Mouse (Mus musculus): Measurements from ENCODE around the gene Celsr1. TPM values are rescaled to one million over a fixed set of nuclear protein-coding genes. Genes with fewer than 3 reads are reported as not detected.

The Celsr1 gene
- polyA plus RNA-seq, 1 experiment from 2014 or later: 1.1 TPM

DNA sequence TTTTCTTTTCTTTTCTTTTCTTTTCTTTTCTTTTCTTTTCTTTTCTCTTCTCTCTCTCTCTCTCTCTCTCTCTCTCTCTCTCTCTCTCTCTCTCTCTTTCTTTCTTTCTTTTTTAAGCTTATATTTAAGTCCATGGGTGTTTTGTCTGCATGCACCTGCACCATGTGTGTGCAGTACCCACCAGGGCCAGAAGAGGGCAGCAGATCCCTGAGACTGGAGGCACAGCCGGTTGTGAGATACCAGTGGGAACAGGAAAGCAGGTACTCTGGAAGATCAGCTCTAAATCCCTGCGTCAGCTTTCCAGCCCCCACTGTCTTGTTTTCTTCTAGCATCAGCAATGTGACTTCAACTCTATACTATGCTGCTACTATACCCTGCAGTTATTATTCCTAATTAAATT lies 120.0 kb downstream of the Celsr1 start:
- WGBS: 29% methylated on average over 2 of the region's 2 CpGs
- Histone ChIP-seq H3K9me3 (replicated peaks; ENCODE audit: control insufficient read depth, low read length, poor library complexity, severe bottlenecking) (no peaks in the 10 kb centered on the region), H3K27me3 (ENCODE audit: control insufficient read depth, insufficient read depth, low read depth, low read length) (no peaks in the 10 kb centered on the region), H3K4me1 (ENCODE audit: control insufficient read depth, insufficient read depth, low read length) (no peaks in the 10 kb centered on the region), H3K4me3 (ENCODE audit: low read depth, low read length) (no peak overlapping the region), H3K9ac (ENCODE audit: low read depth, low read length) (no peak overlapping the region), H3K4me2 (ENCODE audit: low read length) (no peak overlapping the region), H3K36me3 (ENCODE audit: control insufficient read depth, insufficient read depth, low read length) (no peaks in the 10 kb centered on the region), H3K27ac (ENCODE audit: low read length) (no peak overlapping the region)
- no peak for ATAC-seq

DNA sequence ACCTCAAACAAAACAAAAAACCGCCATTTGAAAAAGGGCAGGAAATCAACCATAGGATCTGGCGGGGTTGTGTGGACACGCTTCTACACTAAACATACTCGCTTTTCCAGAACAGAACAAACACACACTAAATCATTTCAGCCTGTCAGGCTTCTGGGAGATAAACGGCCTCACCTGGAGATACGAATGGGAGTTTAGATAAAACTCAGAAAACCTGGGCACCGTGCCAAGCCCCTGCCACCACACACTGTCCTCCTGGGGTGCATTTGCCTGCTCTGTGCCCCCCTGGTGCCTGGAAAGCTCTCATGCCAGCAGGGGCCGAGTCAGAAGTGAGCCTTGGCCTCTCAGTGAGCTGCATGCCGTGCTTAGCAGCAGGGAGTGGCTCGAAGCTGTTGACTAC lies 123.6 kb downstream of the Celsr1 start:
- H3K4me2 ChIP-seq (ENCODE audit: low read length): no peak overlapping the region
- H3K9ac ChIP-seq (ENCODE audit: low read depth, low read length): no peak overlapping the region
- H3K4me1 ChIP-seq (ENCODE audit: control insufficient read depth, insufficient read depth, low read length): no peaks in the 10 kb centered on the region
- ATAC-seq: no peak
- H3K9me3 ChIP-seq (replicated peaks; ENCODE audit: control insufficient read depth, low read length, poor library complexity, severe bottlenecking): no peaks in the 10 kb centered on the region
- H3K36me3 ChIP-seq (ENCODE audit: control insufficient read depth, insufficient read depth, low read length): no peaks in the 10 kb centered on the region
- 57% methylated on average over 10 of the region's 10 CpGs for whole genome bisulfite sequencing
- H3K27ac ChIP-seq (ENCODE audit: low read length): no peak overlapping the region
- no peaks in the 10 kb centered on the region for H3K27me3 ChIP-seq (ENCODE audit: control insufficient read depth, insufficient read depth, low read depth, low read length)
- H3K4me3 ChIP-seq (ENCODE audit: low read depth, low read length): no peak overlapping the region

DNA sequence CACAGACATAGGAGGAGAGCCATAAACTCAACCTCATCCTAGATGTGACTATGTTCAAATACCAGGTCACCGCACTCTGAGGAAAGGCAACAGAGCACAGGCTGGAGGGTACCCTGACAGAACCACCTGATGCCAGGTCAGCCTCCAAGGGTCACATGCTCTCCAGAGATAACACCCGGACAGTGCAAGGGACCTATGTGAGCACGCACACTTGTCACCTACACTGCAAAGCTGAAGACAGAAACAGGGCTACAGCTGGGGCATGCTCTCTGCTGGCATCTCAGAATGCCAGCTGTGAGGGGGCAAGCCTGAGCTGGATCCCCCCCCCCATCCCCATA lies 124.1 kb downstream of the Celsr1 start:
- Histone ChIP-seq H3K4me1 (ENCODE audit: control insufficient read depth, insufficient read depth, low read length) (no peaks in the 10 kb centered on the region), H3K36me3 (ENCODE audit: control insufficient read depth, insufficient read depth, low read length) (no peaks in the 10 kb centered on the region), H3K4me3 (ENCODE audit: low read depth, low read length) (no peak overlapping the region), H3K9ac (ENCODE audit: low read depth, low read length) (no peak overlapping the region), H3K27ac (ENCODE audit: low read length) (no peak overlapping the region), H3K27me3 (ENCODE audit: control insufficient read depth, insufficient read depth, low read depth, low read length) (no peaks in the 10 kb centered on the region), H3K4me2 (ENCODE audit: low read length) (no peak overlapping the region), H3K9me3 (replicated peaks; ENCODE audit: control insufficient read depth, low read length, poor library complexity, severe bottlenecking) (no peaks in the 10 kb centered on the region)
- ATAC-seq: no peak
- WGBS: 97% methylated on average over 3 of the region's 3 CpGs

DNA sequence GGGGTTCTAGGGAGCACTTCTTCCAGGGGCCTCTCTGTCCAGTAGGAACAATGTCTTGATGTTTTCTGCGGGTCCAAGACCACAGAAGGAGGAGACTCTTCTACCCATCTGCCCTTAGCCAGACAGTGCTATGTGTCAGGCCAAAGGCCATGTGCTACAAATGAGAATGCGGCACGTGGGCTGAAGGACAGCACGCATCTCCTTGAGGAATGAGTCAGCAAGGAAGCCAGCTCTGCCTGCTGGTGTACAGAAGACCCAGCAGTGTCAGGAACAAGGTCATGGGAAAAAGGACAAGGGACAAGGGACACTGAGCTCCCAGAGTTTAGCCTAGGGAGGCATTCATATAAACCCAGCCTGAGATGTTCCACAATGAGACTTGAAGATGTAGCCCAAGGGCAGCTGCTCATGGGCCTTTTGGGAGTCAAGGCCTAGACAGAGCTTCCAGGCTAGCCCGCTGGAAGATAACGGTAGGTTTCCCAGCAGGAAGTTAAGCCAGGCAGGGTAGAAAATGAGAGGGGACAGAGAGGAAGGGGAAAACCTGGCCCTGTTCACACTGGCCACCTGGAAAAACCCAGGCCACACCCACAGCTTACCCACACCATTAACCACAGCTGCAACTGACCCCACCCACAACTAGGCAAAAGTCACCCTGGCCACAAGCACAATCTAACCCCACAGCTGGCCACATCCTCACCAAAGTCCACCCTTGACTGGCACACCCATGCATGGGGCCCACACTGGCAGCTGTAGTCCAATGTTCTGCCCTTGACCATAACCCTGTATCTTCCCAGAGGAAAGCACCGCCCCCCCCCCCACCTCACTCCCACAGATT lies 124.7 kb downstream of the Celsr1 start:
- Histone ChIP-seq H3K4me2 (ENCODE audit: low read length) (no peak overlapping the region), H3K27ac (ENCODE audit: low read length) (no peak overlapping the region), H3K36me3 (ENCODE audit: control insufficient read depth, insufficient read depth, low read length) (no peaks in the 10 kb centered on the region), H3K27me3 (ENCODE audit: control insufficient read depth, insufficient read depth, low read depth, low read length) (no peaks in the 10 kb centered on the region), H3K9ac (ENCODE audit: low read depth, low read length) (no peak overlapping the region), H3K4me1 (ENCODE audit: control insufficient read depth, insufficient read depth, low read length) (no peaks in the 10 kb centered on the region), H3K4me3 (ENCODE audit: low read depth, low read length) (no peak overlapping the region), H3K9me3 (replicated peaks; ENCODE audit: control insufficient read depth, low read length, poor library complexity, severe bottlenecking) (no peaks in the 10 kb centered on the region)
- WGBS: 95% methylated on average over 7 of the region's 7 CpGs
- ATAC-seq: no peak

DNA sequence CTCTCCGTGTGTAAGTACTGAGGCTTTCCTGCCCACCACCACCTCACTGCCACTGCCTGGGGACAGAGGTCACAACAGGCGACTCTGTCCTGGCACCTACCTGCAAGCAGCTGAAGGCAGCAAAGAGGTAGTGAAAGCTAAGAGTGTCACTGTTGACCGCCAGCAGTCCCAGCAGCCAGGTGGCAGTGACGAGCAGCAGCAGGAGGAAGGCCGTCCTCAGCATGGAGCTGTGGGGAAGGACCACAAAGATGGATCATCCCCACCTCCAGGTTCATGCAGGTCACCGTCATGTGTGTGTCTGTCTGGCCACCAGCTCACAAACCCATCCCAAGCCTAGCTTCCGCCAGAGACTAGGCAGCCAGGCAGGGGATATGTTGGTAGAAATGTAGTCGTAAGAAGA lies 129.8 kb downstream of the Celsr1 start:
- H3K36me3 ChIP-seq (ENCODE audit: control insufficient read depth, insufficient read depth, low read length): 0 out of 2 replicates have a peak, but pooled peaks cover 2% of the 10 kb centered on the region
- no peak overlapping the region for H3K9ac ChIP-seq (ENCODE audit: low read depth, low read length)
- H3K27me3 ChIP-seq (ENCODE audit: control insufficient read depth, insufficient read depth, low read depth, low read length): no peaks in the 10 kb centered on the region
- no peaks in the 10 kb centered on the region for H3K9me3 ChIP-seq (replicated peaks; ENCODE audit: control insufficient read depth, low read length, poor library complexity, severe bottlenecking)
- no peak overlapping the region for H3K27ac ChIP-seq (ENCODE audit: low read length)
- ATAC-seq: no peak
- no peaks in the 10 kb centered on the region for H3K4me1 ChIP-seq (ENCODE audit: control insufficient read depth, insufficient read depth, low read length)
- WGBS: 80% methylated on average over 8 of the region's 8 CpGs
- no peak overlapping the region for H3K4me3 ChIP-seq (ENCODE audit: low read depth, low read length)
- no peak overlapping the region for H3K4me2 ChIP-seq (ENCODE audit: low read length)

DNA sequence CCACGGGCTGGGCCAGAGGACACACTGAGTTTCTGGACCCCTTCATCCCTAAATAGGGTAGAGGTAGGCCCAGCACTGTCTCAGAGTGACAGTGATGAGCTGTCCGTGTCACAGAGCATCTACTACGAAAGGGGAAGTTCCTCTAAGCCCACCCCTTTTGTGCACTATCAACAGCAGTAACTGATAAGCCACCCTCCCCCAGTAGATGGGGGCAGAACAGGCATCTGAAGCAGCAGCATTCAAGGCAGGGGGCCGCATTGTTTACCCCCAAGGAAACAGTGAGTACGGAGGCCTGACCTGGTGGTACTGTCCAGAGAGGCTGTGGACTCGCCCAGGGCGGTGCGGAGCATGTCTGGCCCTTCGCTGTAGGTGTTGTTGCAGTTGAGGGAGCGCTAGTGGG lies 131.1 kb downstream of the Celsr1 start:
- no peak overlapping the region for H3K27ac ChIP-seq (ENCODE audit: low read length)
- H3K4me3 ChIP-seq (ENCODE audit: low read depth, low read length): no peak overlapping the region
- H3K9me3 ChIP-seq (replicated peaks; ENCODE audit: control insufficient read depth, low read length, poor library complexity, severe bottlenecking): no peaks in the 10 kb centered on the region
- no peak overlapping the region for H3K4me2 ChIP-seq (ENCODE audit: low read length)
- H3K4me1 ChIP-seq (ENCODE audit: control insufficient read depth, insufficient read depth, low read length): no peaks in the 10 kb centered on the region
- 0 out of 2 replicates have a peak, but pooled peaks cover 2% of the 10 kb centered on the region for H3K36me3 ChIP-seq (ENCODE audit: control insufficient read depth, insufficient read depth, low read length)
- 84% methylated on average over 10 of the region's 10 CpGs for whole genome bisulfite sequencing
- ATAC-seq: no peak
- H3K9ac ChIP-seq (ENCODE audit: low read depth, low read length): no peak overlapping the region
- no peaks in the 10 kb centered on the region for H3K27me3 ChIP-seq (ENCODE audit: control insufficient read depth, insufficient read depth, low read depth, low read length)

DNA sequence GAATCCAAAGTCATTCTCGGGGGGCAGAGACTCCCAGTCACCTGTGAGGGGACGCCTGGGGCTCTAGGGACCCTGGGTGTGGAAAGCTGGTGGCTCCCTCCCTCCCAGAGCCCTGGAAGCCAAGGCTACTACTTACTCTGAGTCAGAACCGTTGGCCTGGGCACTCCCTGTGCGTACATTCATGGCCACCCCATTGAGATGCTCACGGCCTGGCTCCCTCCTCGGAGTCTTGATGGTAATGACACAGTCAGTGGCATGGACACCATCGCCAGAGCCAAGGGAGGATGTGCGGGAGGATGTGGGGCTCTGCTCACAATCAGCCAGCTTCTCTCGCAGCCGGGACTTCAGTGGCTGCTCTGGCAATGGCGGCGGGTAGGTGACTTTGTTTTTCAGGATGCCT lies 132.8 kb downstream of the Celsr1 start:
- no peaks in the 10 kb centered on the region for H3K4me1 ChIP-seq (ENCODE audit: control insufficient read depth, insufficient read depth, low read length)
- H3K4me2 ChIP-seq (ENCODE audit: low read length): no peak overlapping the region
- ATAC-seq: no peak
- no peak overlapping the region for H3K4me3 ChIP-seq (ENCODE audit: low read depth, low read length)
- H3K27me3 ChIP-seq (ENCODE audit: control insufficient read depth, insufficient read depth, low read depth, low read length): no peaks in the 10 kb centered on the region
- 0 out of 2 replicates have a peak, but pooled peaks cover 8% of the 10 kb centered on the region for H3K36me3 ChIP-seq (ENCODE audit: control insufficient read depth, insufficient read depth, low read length)
- no peak overlapping the region for H3K9ac ChIP-seq (ENCODE audit: low read depth, low read length)
- no peak overlapping the region for H3K27ac ChIP-seq (ENCODE audit: low read length)
- 82% methylated on average over 12 of the region's 12 CpGs for WGBS
- H3K9me3 ChIP-seq (replicated peaks; ENCODE audit: control insufficient read depth, low read length, poor library complexity, severe bottlenecking): no peaks in the 10 kb centered on the region

DNA sequence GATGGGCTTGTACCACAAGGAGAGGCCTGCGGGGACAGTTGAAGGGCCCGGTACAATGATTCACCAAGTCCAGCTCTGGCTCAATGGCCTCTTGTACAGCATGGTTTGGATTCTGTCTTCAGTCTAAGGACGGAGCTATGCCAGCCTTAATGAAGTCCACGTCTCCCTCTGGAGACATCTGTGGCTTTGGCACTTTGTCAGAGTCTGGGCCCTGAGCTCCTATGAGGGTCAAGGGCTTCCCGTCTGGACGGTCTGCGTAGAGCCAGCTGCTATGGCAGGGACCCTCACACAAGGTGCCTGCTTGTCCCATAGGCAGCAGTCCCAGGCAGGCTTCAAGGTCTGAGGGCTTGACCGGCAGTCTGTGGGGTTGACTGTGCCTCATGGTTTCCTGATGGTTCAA lies 133.3 kb downstream of the Celsr1 start:
- WGBS: 81% methylated on average over 8 of the region's 8 CpGs
- no peak overlapping the region for H3K27ac ChIP-seq (ENCODE audit: low read length)
- H3K9me3 ChIP-seq (replicated peaks; ENCODE audit: control insufficient read depth, low read length, poor library complexity, severe bottlenecking): no peaks in the 10 kb centered on the region
- H3K4me1 ChIP-seq (ENCODE audit: control insufficient read depth, insufficient read depth, low read length): no peaks in the 10 kb centered on the region
- H3K27me3 ChIP-seq (ENCODE audit: control insufficient read depth, insufficient read depth, low read depth, low read length): no peaks in the 10 kb centered on the region
- 0 out of 2 replicates have a peak, but pooled peaks cover 8% of the 10 kb centered on the region for H3K36me3 ChIP-seq (ENCODE audit: control insufficient read depth, insufficient read depth, low read length)
- H3K9ac ChIP-seq (ENCODE audit: low read depth, low read length): no peak overlapping the region
- no peak for ATAC-seq
- H3K4me2 ChIP-seq (ENCODE audit: low read length): no peak overlapping the region
- no peak overlapping the region for H3K4me3 ChIP-seq (ENCODE audit: low read depth, low read length)

DNA sequence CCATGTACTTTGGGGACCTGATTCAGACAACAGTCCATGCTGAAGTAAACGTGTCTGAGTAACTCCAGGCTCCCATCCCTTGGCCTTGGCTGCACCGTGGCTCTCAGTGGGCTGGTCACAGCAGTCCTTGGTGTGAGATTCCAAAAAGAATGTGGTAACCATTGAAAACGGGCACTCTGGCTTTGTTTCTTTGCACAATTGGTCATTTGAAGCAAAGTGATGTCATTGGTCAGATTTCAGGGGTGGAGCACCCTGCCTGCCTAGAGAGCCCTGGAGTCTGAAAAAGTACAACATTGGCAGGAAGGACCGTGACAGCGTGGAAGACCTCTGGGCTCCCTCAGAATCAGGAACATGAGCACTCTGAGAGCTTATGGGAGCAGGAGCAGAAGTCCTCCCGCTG lies 134.2 kb downstream of the Celsr1 start:
- Histone ChIP-seq H3K4me1 (ENCODE audit: control insufficient read depth, insufficient read depth, low read length) (no peaks in the 10 kb centered on the region), H3K4me2 (ENCODE audit: low read length) (no peak overlapping the region), H3K4me3 (ENCODE audit: low read depth, low read length) (no peak overlapping the region), H3K36me3 (ENCODE audit: control insufficient read depth, insufficient read depth, low read length) (peaks cover 13% of the 10 kb centered on the region; the same call in 1 of the 2 replicates), H3K27ac (ENCODE audit: low read length) (0 out of 2 replicates have a peak overlapping the region, but pooled peaks have one; percentile 8), H3K9me3 (replicated peaks; ENCODE audit: control insufficient read depth, low read length, poor library complexity, severe bottlenecking) (no peaks in the 10 kb centered on the region), H3K9ac (ENCODE audit: low read depth, low read length) (no peak overlapping the region), H3K27me3 (ENCODE audit: control insufficient read depth, insufficient read depth, low read depth, low read length) (no peaks in the 10 kb centered on the region)
- WGBS: 51% methylated on average over 6 of the region's 6 CpGs
- no peak for ATAC-seq
